29 mouse cellular contexts compared by ENCODE assay signal in genomic region chr2:133274424-133274823, GRCm38 (mm10).
DNase-seq lines count a peak whose midpoint lies in the region; ATAC-seq lines count a peak whose summit lies in the region.
"Had no signal": no experiment of that assay in that cellular context is flagged by ENCODE, and none has a peak within 500 bp of the region (broad histone marks: within the 10 kb centered on the region; RNA-seq: fewer than 3 reads in every experiment).

No protein-coding gene starts in this region.

- peak; percentile 22 for DNase-seq in embryo, embryonic 10.5 days (ENCODE audit: low spot score)
- DNase-seq in embryo, embryonic 9.5 days (ENCODE audit: extremely low spot score) = no peak
- DNase-seq in frontal cortex, postnatal 36 days (ENCODE audit: low spot score in 2 of 2) = no peak
- DNase-seq in heart, postnatal 36 days = no peak
- peak; percentile 23 for DNase-seq in brain, adult 2 months (ENCODE audit: low read depth, low spot score)
- DNase-seq: adrenal gland, adult 8-10 months; cerebellum, adult 8-10 months; cerebellum, postnatal 25 days; gastrocnemius, adult 2 months; gastrocnemius, postnatal 36 days; heart, postnatal 10 days; kidney, adult 8-10 months; kidney, postnatal 4 days; left cerebral cortex, postnatal 4 days; liver, postnatal 0 days; right cerebral cortex, postnatal 4 days; thymus, postnatal 4 days had no signal

- H3K27ac ChIP-seq in heart, embryonic 14.5 days (replicated peaks in 1 of 2; ENCODE audit: control insufficient read depth in 1 of 2, insufficient read depth in 1 of 2, low read depth in 2 of 2, low read length in 2 of 2) = peak overlapping the region; percentile 47 to 87
- H3K27ac ChIP-seq: gastrocnemius, adult 2 months; hindbrain, embryonic 13.5 days; kidney, postnatal 0 days; liver, embryonic 12.5 days; macrophage; midbrain, embryonic 13.5 days; neural tube, embryonic 13.5 days; stomach, postnatal 0 days had no signal

- no peaks in the 10 kb centered on the region for H3K9me3 ChIP-seq in heart, embryonic 14.5 days (ENCODE audit: control insufficient read depth, low read length)
- H3K9me3 ChIP-seq: hindbrain, embryonic 13.5 days; liver, embryonic 12.5 days; midbrain, embryonic 13.5 days; neural tube, embryonic 13.5 days had no signal

- WGBS in heart, embryonic 14.5 days = 5% methylated on average over 4 of the region's 4 CpGs

- H3K4me1 ChIP-seq in heart, embryonic 14.5 days (ENCODE audit: control insufficient read depth in 2 of 2, insufficient read depth in 2 of 2, low read length in 2 of 2) = peaks cover 3 to 11% of the 10 kb centered on the region in 2 experiments
- H3K4me1 ChIP-seq: hindbrain, embryonic 13.5 days; liver, embryonic 12.5 days; midbrain, embryonic 13.5 days; neural tube, embryonic 13.5 days had no signal

- H3K27me3 ChIP-seq in heart, embryonic 14.5 days (ENCODE audit: control insufficient read depth, insufficient read depth, low read length) = no peaks in the 10 kb centered on the region
- H3K27me3 ChIP-seq: hindbrain, embryonic 13.5 days; liver, embryonic 12.5 days; midbrain, embryonic 13.5 days; neural tube, embryonic 13.5 days had no signal

- H3K4me3 ChIP-seq in heart, embryonic 14.5 days (ENCODE audit: control insufficient read depth in 1 of 2, insufficient read depth in 1 of 2, low read depth in 1 of 2, low read length in 2 of 2) = no peak overlapping the region
- H3K4me3 ChIP-seq: gastrocnemius, adult 2 months; hindbrain, embryonic 13.5 days; liver, embryonic 12.5 days; midbrain, embryonic 13.5 days; neural tube, embryonic 13.5 days had no signal

- ATAC-seq in frontal cortex, adult (ENCODE audit: low TSS enrichment) = peak; percentile 52; the same call in 1 of the 2 replicates
- ATAC-seq in heart, embryonic 14.5 days (ENCODE audit: insufficient number of reproducible peaks, insufficient read depth, low FRiP score, low read depth) = peak; percentile 73
- ATAC-seq: intestine, embryonic 16.5 days; liver, embryonic 12.5 days; liver, postnatal 0 days; lung, postnatal 0 days; midbrain, embryonic 13.5 days had no signal

- intact Hi-C loops in heart, postnatal 36 days (cut with DNase I) = no loop called here

- no peaks in the 10 kb centered on the region for H3K36me3 ChIP-seq in heart, embryonic 14.5 days (ENCODE audit: control insufficient read depth, insufficient read depth, low read length)
- H3K36me3 ChIP-seq: G1E; hindbrain, embryonic 13.5 days; liver, embryonic 12.5 days; midbrain, embryonic 13.5 days; neural tube, embryonic 13.5 days had no signal

- peak overlapping the region; percentile 53 for H3K4me2 ChIP-seq in heart, embryonic 14.5 days (ENCODE audit: low read length)
- H3K4me2 ChIP-seq: hindbrain, embryonic 13.5 days; liver, embryonic 12.5 days; midbrain, embryonic 13.5 days; neural tube, embryonic 13.5 days had no signal

- 0 out of 2 replicates have a peak overlapping the region, but pooled peaks have one; percentile 11 for H3K9ac ChIP-seq in heart, embryonic 14.5 days (ENCODE audit: low read length)
- H3K9ac ChIP-seq: hindbrain, embryonic 13.5 days; liver, embryonic 12.5 days; liver, postnatal 0 days; midbrain, embryonic 13.5 days; neural tube, embryonic 13.5 days had no signal

Comparison
In these comparisons a context has a peak if more than half of its experiments do, and no peak if none do; other contexts are left out.
1. DNase-seq: peak in embryo, embryonic 10.5 days (single experiment) and brain, adult 2 months (single experiment); none in embryo, embryonic 9.5 days (single experiment), frontal cortex, postnatal 36 days (0 of 2) and heart, postnatal 36 days (0 of 2).